Mouse (Mus musculus) kidney, postnatal 0 days (tissue): ENCODE data around the gene Tbc1d23. TPM values are rescaled to one million over a fixed set of nuclear protein-coding genes. Genes with fewer than 3 reads are reported as not detected.
A peak's percentile ranks its signal among the peaks of the same experiment; 100 is the strongest.

Experiments
- ATAC-seq: fragments of 200-750 bp; cut with Nextera tagmentation; replicated peaks from 2 replicates; pipeline ENCODE4 v1.8.0; 2017; ENCODE audit warnings: low read depth, moderate number of reproducible peaks, moderate TSS enrichment, moderate library complexity; ENCODE audit not compliant: low FRiP score
- DNase-seq: peaks from one replicate; pipeline ENCODE4 v3.0.0-alpha.2; 2016; ENCODE audit warnings: low spot score
- H3K27ac ChIP-seq: fragments of 300-500 bp; sonication (generic); 2 replicates; pipeline ENCODE4 v1.5.1; 2014; ENCODE audit warnings: mild to moderate bottlenecking
- H3K27me3 ChIP-seq: fragments of 300-500 bp; sonication (generic); 2 replicates; pipeline ENCODE4 v1.6.1; 2014; ENCODE audit warnings: low read length, mixed read lengths; ENCODE audit not compliant: insufficient read depth
- H3K36me3 ChIP-seq: fragments of 300-500 bp; sonication (generic); 2 replicates; pipeline ENCODE4 v1.6.1; 2014; ENCODE audit warnings: low read length, mixed read lengths; ENCODE audit not compliant: insufficient read depth
- H3K4me1 ChIP-seq: fragments of 300-500 bp; sonication (generic); replicated peaks from 2 replicates; pipeline ENCODE4 v1.6.1; 2014; ENCODE audit warnings: antibody characterized with exemption, low read length, mixed read lengths; ENCODE audit not compliant: insufficient read depth
- H3K4me2 ChIP-seq: fragments of 300-500 bp; sonication (generic); 2 replicates; pipeline ENCODE4 v1.6.1; 2014; ENCODE audit warnings: mild to moderate bottlenecking, low read length, moderate library complexity, mixed read lengths
- H3K4me3 ChIP-seq: fragments of 300-500 bp; sonication (generic); replicated peaks from 2 replicates; pipeline ENCODE4 v1.5.1; 2014; ENCODE audit warnings: low read depth, low read length
- H3K9ac ChIP-seq: fragments of 300-500 bp; sonication (generic); 2 replicates; pipeline ENCODE4 v1.6.1; 2014; ENCODE audit warnings: low read depth, low read length
- H3K9me3 ChIP-seq: fragments of 300-500 bp; sonication (generic); replicated peaks from 2 replicates; pipeline ENCODE4 v1.6.1; 2016; ENCODE audit warnings: low read length, inconsistent platforms, mixed read lengths
- CTCF ChIP-seq: IDR thresholded peaks from 2 replicates; pipeline ENCODE4 v1.5.1; 2016; ENCODE audit warnings: antibody characterized with exemption, low read depth, mild to moderate bottlenecking, moderate library complexity
- WGBS: fragments of 180-500 bp; shearing (Covaris S2); extraction: QIAGEN DNeasy Blood & Tissue Kit; methylation state at CpG from one replicate; pipeline ENCODE4 v1.1.7; 2014; 5-methylcytosine and 5-hydroxymethylcytosine counted together
- polyA plus RNA-seq: library from polyadenylated mRNA; unstranded; fragments of >200 nt; fragmentation: Nextera tagmentation; extraction: Ambion mirVana; gene quantifications from 2 replicates; pipeline ENCODE4 v1.2.1, GENCODE M21; 2015

Tbc1d23 gene
- polyA plus RNA-seq, 1 experiment from 2014 or later: 22.5 TPM

GRCm38 (mm10) chr16:57190390-57190789, 40.9 kb downstream of the Tbc1d23 start:
- no peaks in the 10 kb centered on the region for H3K9me3 ChIP-seq
- no peak overlapping the region for H3K4me2 ChIP-seq
- DNase-seq: no peak
- no peak overlapping the region for H3K27ac ChIP-seq
- WGBS: 90% methylated on average over 8 of the region's 8 CpGs
- no peaks in the 10 kb centered on the region for H3K4me1 ChIP-seq
- H3K36me3 ChIP-seq: peaks cover 28% of the 10 kb centered on the region
- no peak for TF ChIP-seq CTCF
- no peak overlapping the region for H3K9ac ChIP-seq
- H3K4me3 ChIP-seq: no peak overlapping the region
- H3K27me3 ChIP-seq: no peaks in the 10 kb centered on the region
- ATAC-seq: no peak

GRCm38 (mm10) chr16:57189493-57189892, 41.8 kb downstream of the Tbc1d23 start:
- no peak overlapping the region for H3K27ac ChIP-seq
- H3K4me1 ChIP-seq: no peaks in the 10 kb centered on the region
- no peak overlapping the region for H3K4me3 ChIP-seq
- H3K4me2 ChIP-seq: no peak overlapping the region
- no peak for TF ChIP-seq CTCF
- DNase-seq (no peak), ATAC-seq (no peak)
- H3K27me3 ChIP-seq: no peaks in the 10 kb centered on the region
- peaks cover 28% of the 10 kb centered on the region for H3K36me3 ChIP-seq
- H3K9me3 ChIP-seq: no peaks in the 10 kb centered on the region
- no peak overlapping the region for H3K9ac ChIP-seq
- WGBS: 75% methylated on average over 2 of the region's 2 CpGs

- Histone ChIP-seq H3K9me3 (no peaks in the 10 kb centered on the region), H3K4me1 (no peaks in the 10 kb centered on the region), H3K27ac (no peak overlapping the region), H3K4me2 (no peak overlapping the region), H3K4me3 (no peak overlapping the region), H3K36me3 (peaks cover 39% of the 10 kb centered on the region), H3K9ac (no peak overlapping the region), H3K27me3 (no peaks in the 10 kb centered on the region)
- ATAC-seq: no peak
- DNase-seq: no peak
- TF ChIP-seq CTCF: no peak
- 91% methylated on average over 4 of the region's 4 CpGs for WGBS
Measured at GRCm38 (mm10) chr16:57186618-57187017, 44.7 kb downstream of the Tbc1d23 start.

- H3K27ac ChIP-seq: no peak overlapping the region
- DNase-seq (no peak), ATAC-seq (no peak)
- H3K4me1 ChIP-seq: no peaks in the 10 kb centered on the region
- no peaks in the 10 kb centered on the region for H3K27me3 ChIP-seq
- TF ChIP-seq CTCF: no peak
- 84% methylated on average over 5 of the region's 5 CpGs for WGBS
- no peak overlapping the region for H3K4me2 ChIP-seq
- H3K9ac ChIP-seq: no peak overlapping the region
- peaks cover 25% of the 10 kb centered on the region for H3K36me3 ChIP-seq
- no peak overlapping the region for H3K4me3 ChIP-seq
- H3K9me3 ChIP-seq: no peaks in the 10 kb centered on the region
Measured at GRCm38 (mm10) chr16:57182037-57182436, 49.3 kb downstream of the Tbc1d23 start.

GRCm38 (mm10) chr16:57181180-57181579, 50.1 kb downstream of the Tbc1d23 start:
- no peak for DNase-seq
- H3K4me3 ChIP-seq: no peak overlapping the region
- no peaks in the 10 kb centered on the region for H3K4me1 ChIP-seq
- ATAC-seq: no peak
- no peak overlapping the region for H3K9ac ChIP-seq
- 82% methylated on average over 11 of the region's 11 CpGs for WGBS
- H3K4me2 ChIP-seq: no peak overlapping the region
- no peaks in the 10 kb centered on the region for H3K27me3 ChIP-seq
- peaks cover 27% of the 10 kb centered on the region for H3K36me3 ChIP-seq
- TF ChIP-seq CTCF: no peak
- H3K27ac ChIP-seq: no peak overlapping the region
- no peaks in the 10 kb centered on the region for H3K9me3 ChIP-seq

GRCm38 (mm10) chr16:57177664-57178063, 53.6 kb downstream of the Tbc1d23 start:
- 90% methylated on average over 10 of the region's 10 CpGs for WGBS
- no peaks in the 10 kb centered on the region for H3K9me3 ChIP-seq
- H3K4me3 ChIP-seq: no peak overlapping the region
- H3K27me3 ChIP-seq: no peaks in the 10 kb centered on the region
- TF ChIP-seq CTCF: no peak
- H3K4me1 ChIP-seq: no peaks in the 10 kb centered on the region
- H3K4me2 ChIP-seq: no peak overlapping the region
- H3K36me3 ChIP-seq: peaks cover 25% of the 10 kb centered on the region
- no peak overlapping the region for H3K27ac ChIP-seq
- ATAC-seq: no peak
- no peak overlapping the region for H3K9ac ChIP-seq
- no peak for DNase-seq

- ATAC-seq (no peak), DNase-seq (peak; percentile 77)
- Histone ChIP-seq H3K27me3 (no peaks in the 10 kb centered on the region), H3K4me1 (no peaks in the 10 kb centered on the region), H3K9me3 (no peaks in the 10 kb centered on the region), H3K36me3 (peaks cover 25% of the 10 kb centered on the region), H3K27ac (no peak overlapping the region), H3K9ac (no peak overlapping the region), H3K4me2 (no peak overlapping the region), H3K4me3 (no peak overlapping the region)
- peak; percentile 80 for TF ChIP-seq CTCF
- WGBS: 71% methylated on average over 2 of the region's 2 CpGs
Measured at GRCm38 (mm10) chr16:57177254-57177653, 54.0 kb downstream of the Tbc1d23 start.
